Mouse (Mus musculus) heart, embryonic 10.5 days (tissue): ENCODE measurements around the gene Atp10b. TPM values are rescaled to one million over a fixed set of nuclear protein-coding genes. Genes with fewer than 3 reads are reported as not detected.

Source experiments
- DNase-seq: peaks from one replicate; pipeline ENCODE4 v3.0.0-alpha.2; 2017; ENCODE audit warnings: low spot score
- H3K27ac ChIP-seq: fragments of 300-500 bp; sonication (generic); 2 replicates; pipeline ENCODE4 v1.5.1; 2016; ENCODE audit warnings: mild to moderate bottlenecking
- H3K27me3 ChIP-seq: fragments of 300-500 bp; sonication (generic); 2 replicates; pipeline ENCODE4 v1.6.1; 2016; ENCODE audit warnings: mild to moderate bottlenecking; ENCODE audit not compliant: poor library complexity, insufficient read depth, severe bottlenecking
- H3K36me3 ChIP-seq: fragments of 300-500 bp; sonication (generic); 2 replicates; pipeline ENCODE4 v1.6.1; 2016; ENCODE audit warnings: mild to moderate bottlenecking, moderate library complexity
- H3K4me1 ChIP-seq: fragments of 300-500 bp; sonication (generic); 2 replicates; pipeline ENCODE4 v1.6.1; 2016; ENCODE audit warnings: mild to moderate bottlenecking
- H3K4me3 ChIP-seq: fragments of 300-500 bp; sonication (generic); 2 replicates; pipeline ENCODE4 v1.5.1; 2016; ENCODE audit warnings: mild to moderate bottlenecking, moderate library complexity
- H3K9me3 ChIP-seq: fragments of 300-500 bp; sonication (generic); 2 replicates; pipeline ENCODE4 v1.6.1; 2016; ENCODE audit warnings: mild to moderate bottlenecking, moderate library complexity
- WGBS: fragments of 180-500 bp; shearing (Covaris S2); methylation state at CpG from one replicate; pipeline ENCODE4 v1.1.7; 2016; 5-methylcytosine and 5-hydroxymethylcytosine counted together
- polyA plus RNA-seq: library from polyadenylated mRNA; unstranded; fragments of >200 nt; fragmentation: Nextera tagmentation; extraction: Ambion mirVana; gene quantifications from 2 replicates; pipeline ENCODE4 v1.2.1, GENCODE M21; 2016

The Atp10b gene
- polyA plus RNA-seq, 1 experiment from 2014 or later: 0.04 TPM

DNA sequence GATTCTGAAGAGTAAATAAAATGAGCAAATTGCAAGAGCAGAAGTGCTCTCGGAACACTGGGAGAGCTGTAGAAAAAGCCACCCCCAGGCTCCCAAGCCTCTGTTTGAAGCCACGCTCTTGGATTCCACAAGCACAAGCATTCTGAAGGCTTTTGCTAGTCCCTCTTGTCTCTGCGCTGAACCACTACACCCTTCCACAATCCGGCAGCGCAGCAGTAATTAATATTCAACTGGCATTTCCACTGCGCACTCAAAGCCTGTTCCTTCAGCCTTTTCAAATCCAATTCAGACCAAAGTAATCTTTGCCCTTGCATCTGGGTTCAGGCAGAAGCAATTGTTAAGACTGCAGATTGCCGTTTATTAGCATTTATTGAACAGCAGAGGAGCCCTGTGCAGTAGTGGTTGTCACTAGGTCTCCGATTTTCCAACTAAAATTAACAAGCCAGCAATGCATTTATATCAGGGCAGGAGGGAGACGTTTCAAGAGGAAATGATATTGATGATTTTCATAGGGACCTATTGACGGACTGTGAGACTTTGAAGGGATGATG lies 120.7 kb downstream of the Atp10b start:
- Histone ChIP-seq H3K4me1 (no peaks in the 10 kb centered on the region), H3K36me3 (no peaks in the 10 kb centered on the region), H3K27ac (no peak overlapping the region), H3K4me3 (no peak overlapping the region), H3K27me3 (no peaks in the 10 kb centered on the region), H3K9me3 (no peaks in the 10 kb centered on the region)
- WGBS: 85% methylated on average over 10 of the region's 10 CpGs
- no peak for DNase-seq

DNA sequence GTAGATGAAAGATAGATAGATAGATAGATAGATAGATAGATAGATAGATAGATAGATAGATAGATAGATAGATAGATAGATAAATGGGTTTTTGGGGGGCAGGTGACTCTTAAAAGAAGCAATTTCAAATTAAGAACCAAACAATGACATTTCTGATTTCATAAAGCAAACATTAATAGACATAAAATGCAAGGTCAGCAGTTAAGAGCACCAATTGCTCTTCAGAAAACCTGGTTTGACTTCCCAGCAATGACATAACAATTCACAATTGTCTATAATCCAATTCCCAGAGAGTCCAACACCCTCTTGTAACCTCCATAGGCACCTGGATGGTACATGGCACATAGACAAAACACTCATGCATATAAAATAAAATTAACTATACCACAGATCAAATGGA lies 124.2 kb downstream of the Atp10b start:
- Histone ChIP-seq H3K27ac (no peak overlapping the region), H3K4me3 (no peak overlapping the region), H3K27me3 (no peaks in the 10 kb centered on the region), H3K4me1 (no peaks in the 10 kb centered on the region), H3K36me3 (no peaks in the 10 kb centered on the region), H3K9me3 (no peaks in the 10 kb centered on the region)
- DNase-seq: no peak

DNA sequence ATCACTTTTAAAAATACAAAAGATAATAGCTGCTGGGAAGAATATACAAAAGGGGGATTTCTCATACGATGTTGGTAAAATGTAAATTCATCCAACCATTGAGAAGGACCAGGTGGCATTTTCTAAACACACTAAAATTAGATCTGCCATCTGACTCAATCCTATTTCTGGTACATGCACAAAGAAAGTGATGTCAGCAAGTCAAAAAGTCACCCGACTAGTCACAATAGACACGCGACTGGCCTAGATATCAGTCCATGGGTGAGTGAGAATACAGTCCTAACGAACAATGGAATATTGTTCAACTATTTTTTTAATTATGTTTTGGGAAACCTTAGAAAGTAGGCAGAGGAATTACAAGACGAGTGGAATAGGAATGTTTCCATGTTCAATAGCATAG lies 147.9 kb downstream of the Atp10b start:
- H3K9me3 ChIP-seq: no peaks in the 10 kb centered on the region
- no peak overlapping the region for H3K4me3 ChIP-seq
- H3K36me3 ChIP-seq: no peaks in the 10 kb centered on the region
- WGBS: 83% methylated on average over 6 of the region's 6 CpGs
- no peak overlapping the region for H3K27ac ChIP-seq
- no peaks in the 10 kb centered on the region for H3K4me1 ChIP-seq
- no peaks in the 10 kb centered on the region for H3K27me3 ChIP-seq
- no peak for DNase-seq

DNA sequence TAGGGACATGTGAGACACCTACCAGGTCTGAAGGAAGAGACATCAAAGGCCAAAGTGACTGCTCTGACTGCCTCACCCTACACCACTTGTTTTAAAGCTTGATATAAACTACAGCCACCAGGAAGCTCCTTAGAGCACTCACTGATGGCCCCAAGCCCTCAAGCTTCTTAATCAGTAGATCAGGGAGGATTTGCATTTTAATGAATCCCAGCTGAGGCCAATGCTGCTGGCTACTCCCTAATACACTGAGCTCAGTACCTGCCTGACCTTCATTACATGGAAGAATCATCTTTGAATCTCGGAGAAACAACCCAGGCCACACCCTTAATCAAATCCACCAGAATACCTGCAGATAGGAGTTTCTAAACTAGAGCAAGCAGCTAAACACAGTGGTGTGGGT lies 161.3 kb downstream of the Atp10b start:
- DNase-seq: no peak
- Histone ChIP-seq H3K36me3 (no peaks in the 10 kb centered on the region), H3K27ac (no peak overlapping the region), H3K27me3 (no peaks in the 10 kb centered on the region), H3K4me3 (no peak overlapping the region), H3K9me3 (no peaks in the 10 kb centered on the region), H3K4me1 (no peaks in the 10 kb centered on the region)
- 41% methylated on average over 1 of the region's 1 CpGs for WGBS

Other genes with a start within 250 kb of the Atp10b start
- not detected in 2 replicates for gene Gm9972, start 114.1 kb upstream of the Atp10b start, polyA plus RNA-seq